Mouse (Mus musculus) kidney, postnatal 10 days (tissue): Measurements from ENCODE around the gene Itk.
"Not testable (repeated sequence)": the region's sequence is repeated elsewhere in the genome, so short reads cannot be mapped to it uniquely, and the experiment has no call there.

Experiments used
- DNase-seq: peaks from one replicate; pipeline ENCODE4 v3.0.0; 2021; ENCODE audit warnings: mixed read lengths

Gene Itk

GRCm38 (mm10) chr11:46389336-46390117 is at the start of gene Itk:
TSS of gene Itk (minus strand) at chr11:46389515.
- DNase-seq: no peak

- DNase-seq: no peak
These were observed 48.2 kb upstream of the Itk start for GRCm38 (mm10) chr11:46437459-46438000.

- DNase-seq: peak; percentile 96
These were observed 47.6 kb upstream of the Itk start, which contains the start of gene Med7 for GRCm38 (mm10) chr11:46436760-46437458. TSS of gene Med7 (plus strand) at chr11:46436925.

GRCm38 (mm10) chr11:46435363-46435762 is 46.0 kb upstream of the Itk start:
- no peak for DNase-seq

DNA sequence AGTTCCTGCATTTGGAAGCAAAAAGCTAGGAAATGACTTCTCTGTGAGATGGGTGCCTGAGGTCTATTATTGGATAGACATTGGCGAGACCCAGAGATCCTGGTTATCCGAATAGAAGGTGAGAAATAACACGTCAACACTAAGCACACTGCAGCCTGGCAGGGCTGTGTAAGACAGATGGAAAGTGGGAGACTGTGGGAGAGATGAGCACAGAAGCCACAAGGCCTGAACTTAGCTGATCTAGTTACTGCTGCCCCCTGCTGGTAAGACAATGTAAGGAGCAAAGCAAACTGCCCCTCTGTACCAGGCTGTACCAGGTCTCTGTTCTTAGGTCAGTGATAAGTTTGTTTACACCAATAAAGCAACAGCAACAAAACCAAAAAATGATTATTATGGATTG is 41.8 kb upstream of the Itk start:
- peak; percentile 86 for DNase-seq

DNA sequence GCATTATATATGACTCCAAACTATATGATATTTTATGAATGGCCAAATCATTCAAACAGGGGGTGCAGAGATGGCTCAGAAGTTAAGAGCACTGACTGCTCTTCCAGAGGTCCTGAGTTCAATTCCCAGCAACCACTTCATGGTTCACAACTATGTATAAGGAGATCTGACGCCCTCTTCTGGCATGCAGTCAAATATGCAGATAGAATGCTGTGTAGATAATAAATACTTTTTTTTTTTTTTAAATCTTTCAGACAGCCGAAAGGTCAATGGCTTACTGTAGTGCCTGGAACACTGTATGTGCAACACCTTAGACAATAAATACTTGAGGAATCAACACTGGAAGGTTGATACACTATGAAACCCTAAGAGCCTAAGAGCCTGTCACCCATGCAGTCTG is 40.8 kb upstream of the Itk start:
- DNase-seq: no peak

- DNase-seq: not testable (repeated sequence)
These were observed 38.8 kb upstream of the Itk start for GRCm38 (mm10) chr11:46428131-46428530.

- DNase-seq: no peak
These were observed 32.0 kb upstream of the Itk start for GRCm38 (mm10) chr11:46421086-46421888.

- no peak for DNase-seq
These were observed 29.5 kb upstream of the Itk start for GRCm38 (mm10) chr11:46418860-46419259.

- DNase-seq: no peak
These were observed 29.1 kb upstream of the Itk start for GRCm38 (mm10) chr11:46418438-46418837.

DNA sequence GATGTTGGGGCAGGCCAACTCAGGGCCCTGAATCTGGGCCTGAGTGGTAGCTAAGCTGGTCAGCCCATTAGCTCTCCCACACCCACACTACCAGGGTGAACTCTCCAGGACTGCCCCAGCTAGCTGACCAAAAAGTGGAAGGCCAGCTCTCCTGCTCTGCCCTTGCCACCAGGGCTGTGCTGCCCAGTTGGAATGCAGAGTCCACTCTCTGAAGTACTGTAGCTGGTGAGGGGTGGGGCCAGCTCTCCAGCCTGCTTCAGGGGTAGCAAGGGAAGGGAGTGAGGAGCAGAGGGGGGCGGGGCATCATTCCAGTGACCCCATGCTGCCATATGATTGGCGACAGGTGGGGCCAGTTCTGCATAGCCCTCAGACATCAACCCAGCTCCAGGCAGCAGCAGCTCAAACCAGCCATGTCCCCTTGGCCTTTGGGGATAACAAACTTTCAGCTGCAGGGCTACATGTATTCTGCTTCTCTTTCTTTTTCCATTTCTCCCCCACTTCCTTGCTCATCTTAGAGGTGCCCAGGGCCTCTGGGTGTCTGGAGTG is 20.8 kb upstream of the Itk start:
- no peak for DNase-seq

GRCm38 (mm10) chr11:46406721-46407120 is 17.4 kb upstream of the Itk start:
- DNase-seq: no peak

- DNase-seq: no peak
These were observed 15.7 kb upstream of the Itk start for GRCm38 (mm10) chr11:46404986-46405385.

- DNase-seq: no peak
These were observed 12.2 kb upstream of the Itk start for GRCm38 (mm10) chr11:46401555-46401954.

DNA sequence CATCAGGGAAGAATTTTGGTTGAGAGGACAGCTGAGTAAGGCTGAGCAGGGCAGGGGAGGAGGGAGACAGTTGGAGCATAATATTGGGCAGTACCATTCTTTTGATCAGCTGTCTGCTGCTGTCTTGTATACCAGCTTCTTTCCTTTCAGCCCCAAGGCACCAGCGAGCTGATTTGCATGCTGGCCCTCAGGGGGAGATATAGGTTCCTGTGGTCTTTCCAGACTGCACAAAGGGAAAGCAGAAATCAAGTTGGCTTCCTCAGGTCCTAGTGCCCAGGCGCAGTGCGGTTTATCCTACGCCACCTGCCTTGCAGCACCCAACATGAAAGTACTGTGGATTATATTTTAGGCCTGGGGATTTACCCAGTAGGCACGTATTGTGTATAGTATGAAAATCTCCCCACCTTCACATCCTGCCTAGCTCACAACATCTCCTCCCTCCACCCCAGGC is 9.6 kb upstream of the Itk start:
- no peak for DNase-seq

- DNase-seq: no peak
These were observed 9.2 kb upstream of the Itk start for GRCm38 (mm10) chr11:46398473-46398872.

DNA sequence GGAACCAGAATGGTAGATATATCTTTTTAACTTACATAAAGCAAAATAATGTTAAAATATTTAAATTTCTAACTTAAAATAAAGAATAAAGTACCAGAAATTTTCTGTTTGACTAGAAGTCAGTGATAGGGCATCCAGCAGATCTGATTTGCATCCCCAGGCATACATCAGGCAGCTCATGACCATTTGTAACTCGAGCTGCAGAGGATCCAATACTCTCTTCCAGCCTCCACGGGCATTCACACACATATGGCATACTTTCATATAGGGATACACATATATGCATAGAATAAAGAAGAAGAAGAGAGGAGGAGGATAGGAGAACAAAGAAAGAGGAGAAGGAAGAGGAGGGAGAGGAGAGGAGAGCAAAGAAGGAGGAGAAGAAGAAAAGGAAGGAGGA is 8.6 kb upstream of the Itk start:
- DNase-seq: no peak

DNA sequence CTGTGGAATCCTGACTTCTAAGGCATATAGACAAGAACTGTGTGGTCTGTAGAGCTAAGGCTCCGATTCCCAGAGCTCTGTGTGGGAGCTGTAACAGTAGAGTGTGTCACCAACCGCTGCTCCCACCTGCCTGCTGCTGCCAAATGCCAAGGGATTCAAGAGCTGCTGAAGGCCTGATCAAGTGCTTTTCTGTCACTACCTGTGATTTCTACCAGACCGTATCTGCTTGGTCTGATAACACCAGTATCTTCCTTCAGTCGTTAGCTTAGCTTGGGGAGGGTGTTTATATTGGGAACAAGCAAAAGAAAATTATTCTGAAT is 7.5 kb upstream of the Itk start:
- no peak for DNase-seq

- DNase-seq: no peak
These were observed 7.0 kb upstream of the Itk start, which contains the start of gene Fam71b for GRCm38 (mm10) chr11:46396167-46396859. TSS of gene Fam71b (plus strand) at chr11:46396559.

DNA sequence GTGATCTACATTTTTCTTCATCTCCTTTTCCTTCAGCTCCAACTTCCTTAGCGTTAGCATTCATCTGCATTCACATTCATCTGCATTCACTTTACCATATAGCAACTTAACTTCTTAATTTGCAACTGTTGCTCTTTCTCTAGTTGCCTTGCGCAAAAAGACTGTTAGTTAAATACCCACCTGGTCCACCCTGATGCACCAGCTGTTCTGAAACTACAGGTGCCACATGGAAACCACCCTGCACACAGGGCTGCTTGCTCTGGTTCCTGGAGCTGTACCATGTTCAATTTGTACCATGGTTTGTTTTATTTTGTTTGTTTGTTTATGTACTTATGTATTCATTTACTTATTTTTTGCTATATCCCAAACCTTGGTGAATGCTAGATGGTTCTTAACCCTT is 6.4 kb upstream of the Itk start:
- DNase-seq: no peak

GRCm38 (mm10) chr11:46395088-46395487 is 5.8 kb upstream of the Itk start:
- no peak for DNase-seq

DNA sequence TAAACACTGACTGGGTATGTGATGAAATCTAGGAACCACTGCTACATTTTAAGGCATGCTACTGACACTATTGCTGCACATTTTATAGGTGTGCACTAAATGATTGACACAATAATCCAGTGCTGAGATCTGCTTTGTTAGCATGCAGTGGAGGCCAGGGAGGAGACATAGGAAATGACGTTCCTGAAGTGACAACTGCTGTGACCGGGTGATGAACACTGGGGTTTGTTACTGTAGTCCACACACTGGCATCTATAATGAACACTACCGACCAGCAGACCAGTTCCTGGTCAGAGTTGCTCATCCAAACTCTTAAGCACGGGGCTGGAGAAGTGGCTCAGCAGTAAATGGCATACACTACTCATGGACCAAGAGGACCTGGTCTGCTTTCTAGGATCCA is 4.1 kb upstream of the Itk start:
- DNase-seq: no peak
